Mouse (Mus musculus) limb, embryonic 13.5 days (tissue): ENCODE measurements around the gene Madcam1. TPM values are rescaled to one million over a fixed set of nuclear protein-coding genes. Genes with fewer than 3 reads are reported as not detected.

Experiments
- ATAC-seq: fragments of 200-750 bp; cut with Nextera tagmentation; 2 replicates; pipeline ENCODE4 v1.8.0; 2017; ENCODE audit warnings: low read depth, moderate number of reproducible peaks, moderate TSS enrichment; ENCODE audit not compliant: low FRiP score
- H3K27ac ChIP-seq: fragments of 300-500 bp; sonication (generic); 2 replicates; pipeline ENCODE4 v1.5.1; 2015; ENCODE audit warnings: inconsistent platforms, mild to moderate bottlenecking, moderate library complexity
- H3K27me3 ChIP-seq: fragments of 300-500 bp; sonication (generic); 2 replicates; pipeline ENCODE4 v1.6.1; 2015; ENCODE audit warnings: mild to moderate bottlenecking, inconsistent platforms
- H3K36me3 ChIP-seq: fragments of 300-500 bp; sonication (generic); 2 replicates; pipeline ENCODE4 v1.6.1; 2015; ENCODE audit warnings: inconsistent platforms, mild to moderate bottlenecking, moderate library complexity
- H3K4me1 ChIP-seq: fragments of 300-500 bp; sonication (generic); 2 replicates; pipeline ENCODE4 v1.6.1; 2015; ENCODE audit warnings: inconsistent platforms
- H3K4me2 ChIP-seq: fragments of 300-500 bp; sonication (generic); replicated peaks from 2 replicates; pipeline ENCODE4 v1.6.1; 2015; ENCODE audit warnings: inconsistent platforms, mild to moderate bottlenecking, moderate library complexity
- H3K4me3 ChIP-seq: fragments of 300-500 bp; sonication (generic); 2 replicates; pipeline ENCODE4 v1.5.1; 2015; ENCODE audit warnings: moderate library complexity, mild to moderate bottlenecking, inconsistent platforms
- H3K9ac ChIP-seq: fragments of 300-500 bp; sonication (generic); 2 replicates; pipeline ENCODE4 v1.6.1; 2015; ENCODE audit warnings: mild to moderate bottlenecking, inconsistent platforms
- H3K9me3 ChIP-seq: fragments of 300-500 bp; sonication (generic); 2 replicates; pipeline ENCODE4 v1.6.1; 2016; ENCODE audit warnings: inconsistent platforms
- WGBS: fragments of 180-500 bp; shearing (Covaris S2); methylation state at CpG from one replicate; pipeline ENCODE4 v1.1.7; 2015; 5-methylcytosine and 5-hydroxymethylcytosine counted together
- polyA plus RNA-seq: library from polyadenylated mRNA; unstranded; fragments of >200 nt; fragmentation: Nextera tagmentation; extraction: Ambion mirVana; gene quantifications from 2 replicates; pipeline ENCODE4 v1.2.1, GENCODE M21; 2015

Madcam1 gene
- polyA plus RNA-seq, 1 experiment from 2014 or later: 8.2 TPM

- ATAC-seq: no peak
- Histone ChIP-seq H3K4me1 (peaks cover 23% of the 10 kb centered on the region), H3K9ac (peak overlapping the region; percentile 89), H3K27ac (peak overlapping the region; percentile 76), H3K9me3 (no peaks in the 10 kb centered on the region), H3K27me3 (no peaks in the 10 kb centered on the region), H3K36me3 (peaks cover 38% of the 10 kb centered on the region), H3K4me2 (peak overlapping the region; percentile 88), H3K4me3 (peak overlapping the region; percentile 91)
- WGBS: 5% methylated on average over 10 of the region's 10 CpGs
Observed at GRCm38 (mm10) chr10:79682916-79683582, 18.7 kb downstream of the Madcam1 start.

DNA sequence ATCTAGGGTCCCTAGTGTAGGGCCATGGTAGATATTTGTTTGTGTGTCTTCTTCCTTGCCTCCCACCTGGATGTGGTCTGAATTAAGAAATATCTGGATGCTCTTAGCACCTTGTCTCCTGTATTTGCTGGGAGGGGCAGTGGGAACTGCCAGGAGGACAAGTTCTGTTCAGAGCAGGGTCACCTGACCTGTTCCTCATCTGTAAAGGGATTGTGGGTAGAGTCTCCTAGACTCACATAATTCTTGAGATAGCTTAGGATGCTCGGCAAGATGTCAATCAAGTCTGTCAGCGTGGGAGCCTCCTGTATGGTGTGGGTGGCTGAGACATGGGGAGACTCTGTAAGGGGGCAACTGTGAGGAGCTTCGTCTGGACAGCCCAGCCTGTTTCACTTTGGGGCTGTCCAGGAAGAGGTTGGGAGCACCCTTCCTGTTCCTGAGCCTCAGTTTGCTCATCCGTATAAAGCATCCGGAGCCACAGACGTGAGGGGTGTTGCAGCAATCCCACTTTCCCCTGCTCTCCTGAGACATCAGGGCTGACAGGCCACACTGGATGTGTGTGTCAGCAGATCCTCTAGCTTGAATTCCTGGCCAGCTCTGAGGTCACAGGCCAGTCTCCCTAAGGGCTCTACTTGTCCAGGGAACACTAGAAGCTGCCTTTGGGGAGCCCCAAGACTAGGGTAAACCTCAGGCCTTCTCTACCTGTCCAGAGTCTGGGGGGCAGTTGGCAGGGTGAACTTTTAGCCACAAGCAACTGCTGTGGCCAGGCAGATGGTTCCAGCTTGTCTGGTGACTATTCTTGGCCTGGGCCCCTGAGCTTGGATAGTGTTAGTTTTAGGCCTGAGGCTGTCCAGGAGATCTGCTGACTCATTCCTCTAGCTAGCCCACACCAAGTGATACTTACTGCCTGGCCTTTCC lies 19.6 kb downstream of the Madcam1 start:
- 89% methylated on average over 6 of the region's 6 CpGs for WGBS
- Histone ChIP-seq H3K9me3 (no peaks in the 10 kb centered on the region), H3K27ac (no peak overlapping the region), H3K4me2 (peak overlapping the region; percentile 88), H3K9ac (peak overlapping the region; percentile 89), H3K27me3 (no peaks in the 10 kb centered on the region), H3K36me3 (peaks cover 48% of the 10 kb centered on the region), H3K4me3 (peak overlapping the region; percentile 91), H3K4me1 (peaks cover 23% of the 10 kb centered on the region)
- no peak for ATAC-seq

GRCm38 (mm10) chr10:79684770-79685600 lies 20.6 kb downstream of the Madcam1 start:
- H3K4me2 ChIP-seq: no peak overlapping the region
- no peak for ATAC-seq
- no peaks in the 10 kb centered on the region for H3K9me3 ChIP-seq
- H3K4me1 ChIP-seq: peaks cover 23% of the 10 kb centered on the region
- H3K4me3 ChIP-seq: no peak overlapping the region
- H3K27ac ChIP-seq: no peak overlapping the region
- peaks cover 53% of the 10 kb centered on the region for H3K36me3 ChIP-seq
- no peaks in the 10 kb centered on the region for H3K27me3 ChIP-seq
- no peak overlapping the region for H3K9ac ChIP-seq
- WGBS: 94% methylated on average over 25 of the region's 25 CpGs

DNA sequence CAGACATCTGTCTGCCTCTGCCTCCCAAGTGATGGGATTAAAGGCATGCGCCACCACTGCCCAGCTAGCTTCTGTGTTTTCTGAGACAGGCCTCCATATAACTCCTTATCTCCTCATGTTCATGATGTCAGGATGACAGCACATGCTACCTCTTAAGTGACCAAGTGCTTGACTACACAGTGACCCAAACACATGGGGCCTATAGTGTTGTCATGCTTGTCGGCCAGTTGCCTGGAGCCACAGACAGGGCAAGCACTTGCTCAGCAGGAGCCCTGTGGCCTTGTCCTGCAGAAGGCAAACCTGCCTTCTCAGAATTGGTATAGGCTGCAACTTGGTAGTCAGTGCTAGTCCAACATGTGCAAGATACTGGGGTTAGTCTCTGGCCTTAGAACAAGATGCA lies 21.9 kb downstream of the Madcam1 start:
- no peak overlapping the region for H3K9ac ChIP-seq
- H3K9me3 ChIP-seq: no peaks in the 10 kb centered on the region
- H3K4me3 ChIP-seq: no peak overlapping the region
- WGBS: 91% methylated on average over 2 of the region's 2 CpGs
- no peak overlapping the region for H3K27ac ChIP-seq
- peaks cover 18% of the 10 kb centered on the region for H3K4me1 ChIP-seq
- no peak overlapping the region for H3K4me2 ChIP-seq
- H3K27me3 ChIP-seq: no peaks in the 10 kb centered on the region
- no peak for ATAC-seq
- peaks cover 53% of the 10 kb centered on the region for H3K36me3 ChIP-seq

DNA sequence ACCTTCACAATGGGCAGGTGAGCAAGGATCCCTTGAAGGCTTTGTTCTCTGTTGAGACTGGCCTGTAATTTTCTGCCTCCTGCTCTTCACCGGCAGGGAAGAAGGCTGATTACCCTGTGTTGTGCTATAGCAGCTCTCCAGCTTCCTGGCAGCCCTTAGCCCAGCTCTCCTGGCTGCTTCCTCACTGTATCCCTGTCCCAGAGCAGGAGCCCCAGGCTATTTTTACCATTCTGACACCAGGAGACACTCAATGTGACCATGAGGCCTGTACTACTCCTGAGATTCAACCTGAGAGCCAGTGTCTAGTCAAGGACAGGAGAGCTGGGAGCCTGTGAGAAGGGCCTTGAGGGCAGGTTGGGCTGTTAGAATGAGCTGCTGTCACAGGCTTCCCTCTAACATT lies 22.3 kb downstream of the Madcam1 start:
- Histone ChIP-seq H3K27ac (no peak overlapping the region), H3K4me1 (peaks cover 16% of the 10 kb centered on the region), H3K9me3 (no peaks in the 10 kb centered on the region), H3K4me3 (no peak overlapping the region), H3K9ac (no peak overlapping the region), H3K27me3 (no peaks in the 10 kb centered on the region), H3K36me3 (peaks cover 53% of the 10 kb centered on the region), H3K4me2 (no peak overlapping the region)
- ATAC-seq: no peak
- 94% methylated on average over 1 of the region's 1 CpGs for WGBS

- H3K27me3 ChIP-seq: no peaks in the 10 kb centered on the region
- H3K36me3 ChIP-seq: peaks cover 53% of the 10 kb centered on the region
- H3K9ac ChIP-seq: no peak overlapping the region
- no peak overlapping the region for H3K27ac ChIP-seq
- no peaks in the 10 kb centered on the region for H3K9me3 ChIP-seq
- no peak overlapping the region for H3K4me2 ChIP-seq
- ATAC-seq: no peak
- peaks cover 16% of the 10 kb centered on the region for H3K4me1 ChIP-seq
- no peak overlapping the region for H3K4me3 ChIP-seq
- 95% methylated on average over 6 of the region's 6 CpGs for WGBS
Observed at GRCm38 (mm10) chr10:79687513-79687912, 23.2 kb downstream of the Madcam1 start.

DNA sequence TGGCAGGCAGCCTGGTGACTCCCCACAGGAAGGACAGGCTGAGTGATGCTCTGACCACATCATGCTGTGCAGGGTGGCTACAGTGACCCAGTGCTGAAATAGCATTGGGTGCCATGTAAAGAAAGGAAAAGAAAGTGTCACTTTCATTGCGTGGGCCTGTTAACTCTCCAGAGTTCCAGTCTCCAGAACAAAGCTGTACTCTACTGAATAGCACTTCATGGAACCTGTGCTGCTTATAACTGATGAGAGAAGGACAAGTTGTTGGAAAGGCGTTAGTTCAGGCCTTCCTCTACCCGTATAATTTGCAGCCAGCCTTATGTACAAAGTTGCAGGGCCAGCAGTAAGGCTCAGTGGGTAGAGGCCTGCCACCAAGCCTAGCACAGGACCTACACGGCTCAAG lies 24.4 kb downstream of the Madcam1 start, which contains the start of gene Gzmm:
Gene Gzmm (plus strand): TSS at position 301 of the 400 bp plus-strand sequence.
- H3K27me3 ChIP-seq: no peaks in the 10 kb centered on the region
- no peak within 1 kb of the TSS for H3K4me3 ChIP-seq
- no peak for ATAC-seq
- peaks cover 6% of the 10 kb centered on the region for H3K4me1 ChIP-seq
- H3K9me3 ChIP-seq: no peaks in the 10 kb centered on the region
- no peak within 1 kb of the TSS for H3K4me2 ChIP-seq
- H3K36me3 ChIP-seq: peaks cover 53% of the 10 kb centered on the region
- whole genome bisulfite sequencing: 73% methylated on average over 4 of the region's 4 CpGs
- H3K9ac ChIP-seq: no peak within 1 kb of the TSS
- H3K27ac ChIP-seq: no peak within 1 kb of the TSS

- 90% methylated on average over 3 of the region's 3 CpGs for WGBS
- H3K36me3 ChIP-seq: peaks cover 53% of the 10 kb centered on the region
- no peak overlapping the region for H3K27ac ChIP-seq
Observed at GRCm38 (mm10) chr10:79689178-79689577, 24.8 kb downstream of the Madcam1 start.

GRCm38 (mm10) chr10:79691986-79692548 lies 27.7 kb downstream of the Madcam1 start:
- ATAC-seq: no peak
- no peak overlapping the region for H3K4me3 ChIP-seq
- peaks cover 25% of the 10 kb centered on the region for H3K36me3 ChIP-seq
- no peak overlapping the region for H3K4me2 ChIP-seq
- no peak overlapping the region for H3K9ac ChIP-seq
- peaks cover 29% of the 10 kb centered on the region for H3K4me1 ChIP-seq
- 96% methylated on average over 2 of the region's 2 CpGs for WGBS
- no peak overlapping the region for H3K27ac ChIP-seq
- H3K9me3 ChIP-seq: no peaks in the 10 kb centered on the region
- H3K27me3 ChIP-seq: no peaks in the 10 kb centered on the region

More at GRCm38 (mm10) chr10:79689178-79689577, 24.8 kb downstream of the Madcam1 start:
- no peak overlapping the region for H3K4me3 ChIP-seq
- H3K9ac ChIP-seq: no peak overlapping the region
- ATAC-seq: no peak
- H3K9me3 ChIP-seq: no peaks in the 10 kb centered on the region
- no peak overlapping the region for H3K4me2 ChIP-seq
- no peaks in the 10 kb centered on the region for H3K27me3 ChIP-seq
- H3K4me1 ChIP-seq: peaks cover 2% of the 10 kb centered on the region; the same call in 1 of the 2 replicates

- peaks cover 7% of the 10 kb centered on the region for H3K36me3 ChIP-seq
- H3K9me3 ChIP-seq: no peaks in the 10 kb centered on the region
- ATAC-seq: no peak
- H3K27me3 ChIP-seq: no peaks in the 10 kb centered on the region
- H3K27ac ChIP-seq: peak overlapping the region; percentile 81
- no peak overlapping the region for H3K4me2 ChIP-seq
- H3K4me3 ChIP-seq: no peak overlapping the region
- H3K4me1 ChIP-seq: peaks cover 38% of the 10 kb centered on the region
- 75% methylated on average over 12 of the region's 12 CpGs for WGBS
- H3K9ac ChIP-seq: peak overlapping the region; percentile 48
Observed at GRCm38 (mm10) chr10:79693580-79694378, 29.4 kb downstream of the Madcam1 start.

DNA sequence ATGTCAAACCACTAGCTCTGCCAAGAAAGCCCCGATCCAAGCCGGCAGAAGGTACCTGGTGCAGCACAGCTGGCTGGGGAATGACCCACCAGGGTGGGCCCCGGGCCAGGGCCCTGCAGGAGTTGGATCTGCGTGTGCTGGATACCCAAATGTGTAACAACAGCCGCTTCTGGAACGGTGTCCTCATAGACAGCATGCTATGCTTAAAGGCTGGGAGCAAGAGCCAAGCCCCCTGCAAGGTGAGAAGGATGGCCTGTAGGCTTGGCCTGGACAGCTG lies 30.0 kb downstream of the Madcam1 start:
- H3K4me3 ChIP-seq: no peak overlapping the region
- peak overlapping the region; percentile 81 for H3K27ac ChIP-seq
- 68% methylated on average over 6 of the region's 6 CpGs for WGBS
- ATAC-seq: no peak
- H3K36me3 ChIP-seq: peaks cover 2% of the 10 kb centered on the region
- H3K4me1 ChIP-seq: peaks cover 38% of the 10 kb centered on the region
- peak overlapping the region; percentile 48 for H3K9ac ChIP-seq
- H3K9me3 ChIP-seq: no peaks in the 10 kb centered on the region
- H3K4me2 ChIP-seq: no peak overlapping the region
- H3K27me3 ChIP-seq: no peaks in the 10 kb centered on the region
